Mouse (Mus musculus): ENCODE data around the gene Tmem183a.

Tmem183a gene

DNA sequence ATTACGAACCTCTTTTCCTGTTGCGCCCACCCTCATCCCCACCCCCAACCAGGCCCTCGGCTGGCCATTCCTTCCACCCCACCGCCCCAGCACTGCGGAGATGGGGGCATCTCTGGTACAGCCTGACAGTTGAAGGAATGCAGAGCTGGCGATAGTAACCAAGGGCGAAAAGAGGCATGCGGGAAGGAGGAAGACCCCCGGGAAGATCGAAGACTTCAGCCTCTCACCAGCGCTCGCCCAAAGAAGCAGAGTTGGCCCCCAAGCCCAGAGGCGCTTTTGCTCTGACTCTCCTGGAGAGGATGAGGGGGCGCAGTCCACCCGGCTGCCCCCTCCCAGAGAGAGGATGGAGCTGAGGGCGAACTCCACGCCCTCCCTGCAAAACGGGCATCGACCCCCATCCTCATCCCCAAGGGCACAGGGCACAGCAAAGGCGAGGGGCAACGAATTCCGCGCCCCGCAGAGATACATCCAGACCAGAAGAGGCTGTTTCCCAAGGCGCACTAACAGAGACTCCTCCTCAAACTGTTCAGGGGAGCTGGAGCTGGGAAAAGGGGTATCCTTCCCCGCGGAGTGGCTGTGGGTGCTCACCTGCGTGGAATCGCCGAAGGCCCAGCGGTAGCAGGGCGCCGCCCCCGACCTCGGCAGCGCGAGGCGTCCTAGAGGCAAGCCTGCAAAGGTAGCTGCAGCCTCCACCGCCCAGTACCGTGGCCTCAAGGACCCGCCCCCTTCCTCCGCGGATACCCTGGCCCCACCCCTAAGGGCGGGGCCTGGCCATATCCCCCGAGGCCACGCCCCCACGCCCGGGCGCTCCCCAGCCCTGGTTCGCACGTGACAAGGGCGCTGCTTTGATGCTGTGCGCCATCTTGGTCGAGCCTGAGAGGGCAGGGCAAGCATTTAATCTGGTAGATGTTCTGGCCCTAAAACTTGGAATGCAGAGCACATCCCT lies 17.5 kb downstream of the Tmem183a start:
- peak; percentile 90 for DNase-seq

DNA sequence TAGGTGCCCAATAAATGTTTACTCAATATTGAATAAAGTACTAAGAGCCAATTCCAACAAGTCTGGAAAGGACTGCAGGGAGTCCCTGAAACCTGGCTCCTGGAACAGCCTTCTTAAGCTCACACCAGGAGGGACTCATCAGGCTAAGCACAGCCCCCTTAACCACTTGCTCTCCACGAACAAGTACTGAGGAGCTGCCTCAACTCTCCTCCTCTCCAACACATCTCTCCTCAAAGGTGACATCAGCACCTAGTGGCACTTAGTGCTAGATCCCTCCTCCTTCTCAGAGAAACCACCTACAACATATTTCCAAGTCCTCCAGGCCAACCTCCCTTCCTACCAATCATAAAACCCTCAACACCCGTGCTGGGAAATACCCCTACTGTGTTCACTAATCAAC lies 18.2 kb downstream of the Tmem183a start:
- DNase-seq = no peak

DNA sequence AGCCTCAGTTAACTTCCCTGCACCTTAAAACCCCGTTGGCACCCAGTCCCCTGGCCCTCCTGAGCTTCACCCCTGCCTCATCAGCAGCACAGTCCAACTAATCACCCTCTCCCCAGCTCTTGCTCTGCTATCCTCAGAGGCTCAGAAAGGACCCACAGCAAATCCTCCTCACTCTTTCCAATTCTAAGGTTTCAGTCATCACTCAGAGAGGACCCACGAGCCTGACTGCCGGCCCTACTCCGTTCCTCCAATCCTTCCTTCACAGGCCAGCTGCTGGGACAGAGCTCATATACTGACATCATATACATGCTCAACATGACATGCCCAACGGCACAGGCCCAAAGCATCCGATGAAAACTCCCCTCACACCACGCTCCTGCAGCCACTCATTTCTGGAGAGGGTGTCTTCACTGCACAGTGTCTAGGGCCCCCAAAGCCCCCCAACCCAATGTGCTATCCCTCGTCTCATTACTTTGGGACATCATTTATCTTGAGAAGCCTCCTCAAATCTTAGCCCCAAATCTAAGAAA lies 18.9 kb downstream of the Tmem183a start:
- no peak for DNase-seq

DNA sequence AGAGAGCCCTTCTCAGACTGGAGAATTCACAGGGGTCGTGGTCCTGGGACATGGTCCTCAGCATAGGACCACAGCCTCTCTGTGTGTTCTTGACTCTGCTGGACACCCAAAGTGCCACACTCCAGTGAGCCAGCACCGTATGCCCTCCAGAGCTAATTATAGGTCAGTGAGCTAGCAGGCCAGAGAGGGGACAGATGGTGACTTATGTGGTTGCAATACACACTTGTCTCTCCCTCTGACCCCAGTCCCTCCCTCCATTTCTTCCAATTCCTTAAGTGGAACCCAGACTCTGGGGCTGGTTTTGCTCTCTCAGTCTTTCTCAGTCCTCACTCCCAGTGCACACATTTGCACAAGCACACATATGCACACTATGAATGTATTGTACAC lies 19.5 kb downstream of the Tmem183a start:
- DNase-seq = no peak

DNA sequence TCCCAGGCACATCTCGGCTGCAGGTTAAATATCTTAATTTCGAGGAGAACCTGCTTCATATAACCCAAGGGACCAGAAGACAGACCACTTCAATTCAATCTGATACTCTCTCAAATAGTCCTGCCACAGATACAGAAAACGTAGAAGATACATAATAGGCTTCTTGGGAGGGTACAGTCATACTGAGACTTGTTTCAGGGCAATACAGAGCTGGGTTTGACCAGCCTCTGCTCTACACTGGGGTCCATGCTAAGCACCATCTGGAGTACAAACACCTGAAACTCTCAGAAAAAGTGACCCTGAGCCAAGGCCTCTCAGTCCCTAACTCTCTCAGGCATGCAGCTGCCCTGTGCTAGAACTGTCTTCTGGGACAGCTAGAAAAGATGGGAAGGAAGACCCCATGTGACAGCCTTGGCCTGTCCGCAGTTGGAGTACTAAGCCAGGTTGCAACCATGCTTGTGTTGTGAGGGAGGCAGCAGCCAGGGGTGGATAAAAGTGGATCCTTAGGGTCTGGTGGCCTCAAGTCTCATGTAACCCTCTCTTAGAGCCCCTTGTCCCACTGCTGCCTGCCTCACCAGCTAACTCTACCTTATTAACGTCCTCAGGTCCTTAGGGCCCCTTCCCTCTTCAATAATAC lies 20.0 kb downstream of the Tmem183a start:
- DNase-seq = no peak

GRCm38 (mm10) chr1:134339757-134340619 lies 21.8 kb downstream of the Tmem183a start:
- no peak for DNase-seq

DNA sequence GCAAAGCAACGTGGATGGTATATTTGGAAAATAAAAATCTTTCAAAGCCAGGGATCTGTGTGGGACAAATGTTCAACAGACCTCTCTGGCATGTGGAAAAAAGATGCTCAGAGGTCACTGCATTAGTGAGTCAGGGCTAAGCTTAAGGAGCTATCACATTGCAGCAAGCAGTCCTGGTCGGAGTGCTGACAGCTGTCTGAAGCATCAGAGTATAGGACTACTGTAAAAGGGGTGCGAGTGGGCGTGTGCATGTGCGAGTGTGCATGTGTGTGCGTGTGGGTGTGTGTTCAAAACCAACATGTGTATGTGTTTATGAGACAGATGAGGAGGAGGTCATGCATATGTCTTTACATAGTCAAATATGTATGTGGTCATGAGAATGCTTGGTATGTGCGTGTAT lies 22.6 kb downstream of the Tmem183a start:
- DNase-seq = no peak

GRCm38 (mm10) chr1:134336958-134337710 lies 24.6 kb downstream of the Tmem183a start:
- no peak for DNase-seq

GRCm38 (mm10) chr1:134335924-134336810 lies 25.6 kb downstream of the Tmem183a start:
- DNase-seq = no peak

- peak; percentile 74 for DNase-seq
These were observed 26.4 kb downstream of the Tmem183a start for GRCm38 (mm10) chr1:134335211-134335923.

- no peak for DNase-seq
These were observed 27.5 kb downstream of the Tmem183a start for GRCm38 (mm10) chr1:134334111-134334827.

- DNase-seq = no peak
These were observed 28.2 kb downstream of the Tmem183a start for GRCm38 (mm10) chr1:134333371-134334110.

GRCm38 (mm10) chr1:134332770-134333271 lies 29.0 kb downstream of the Tmem183a start, which contains the start of gene Ppfia4:
Ppfia4 (minus strand) TSS chr1:134332928.
- peak; percentile 84 for DNase-seq

DNA sequence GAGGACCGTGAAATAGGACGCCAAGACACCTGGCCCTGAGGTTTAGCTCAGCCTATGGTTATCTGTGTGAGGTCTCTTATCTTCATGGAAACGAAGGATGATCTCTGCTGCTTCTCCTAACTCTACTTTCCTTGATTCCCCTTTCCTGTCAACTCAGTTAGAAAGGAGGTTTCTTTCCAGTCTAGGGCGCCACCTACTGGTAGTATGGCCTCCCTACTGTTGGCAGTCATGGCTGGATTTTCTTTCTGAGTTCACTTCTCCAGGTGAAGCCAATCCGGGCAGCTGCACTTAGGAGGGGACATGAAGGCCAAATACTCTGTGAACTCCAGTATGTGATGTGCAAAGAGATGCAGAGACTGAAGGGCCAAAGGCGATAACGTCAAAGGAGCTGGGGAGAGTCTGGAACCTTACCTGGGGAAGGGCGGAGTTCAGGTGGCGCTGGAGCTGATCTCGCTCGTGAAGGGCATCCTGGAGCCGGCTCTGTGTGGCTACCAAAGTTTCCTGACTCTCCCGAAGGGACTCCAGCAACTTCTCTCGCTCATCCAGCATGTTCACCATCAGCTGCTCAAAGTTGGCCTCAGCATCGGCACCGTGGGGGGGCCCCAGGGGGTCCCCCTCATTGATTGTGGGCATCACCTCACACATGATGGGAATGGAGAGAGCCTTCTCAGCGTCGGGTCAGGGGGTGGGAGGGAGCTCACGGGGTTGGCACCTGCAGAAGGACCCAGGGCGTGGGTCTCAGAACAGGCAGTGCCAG lies 29.7 kb downstream of the Tmem183a start:
- DNase-seq = peak; percentile 65

DNA sequence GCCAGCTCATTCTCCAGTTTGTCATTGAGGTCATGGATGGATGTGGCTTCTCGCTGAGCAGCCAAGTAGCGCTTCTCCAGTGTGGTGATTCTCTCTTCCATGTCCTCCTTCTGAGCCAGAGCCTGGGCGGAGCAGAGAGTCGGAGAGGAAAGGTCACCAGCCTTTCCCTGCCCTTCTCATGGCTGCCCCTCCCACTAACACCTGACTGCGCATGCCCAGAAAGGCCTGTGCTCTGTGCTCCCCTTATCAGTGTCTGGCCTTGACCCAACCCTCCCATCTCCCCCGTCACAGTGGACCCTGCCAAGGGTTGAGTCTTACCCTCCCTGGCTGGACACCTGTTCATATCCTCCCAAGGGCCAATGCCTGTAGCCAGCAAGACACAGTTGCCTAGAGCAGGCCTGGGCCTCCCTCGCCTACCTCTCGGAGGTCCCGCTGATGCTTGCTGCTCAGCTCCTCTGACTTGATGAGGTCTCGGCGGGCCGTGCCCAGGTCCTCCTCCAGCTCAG lies 34.9 kb downstream of the Tmem183a start:
- DNase-seq = no peak

DNA sequence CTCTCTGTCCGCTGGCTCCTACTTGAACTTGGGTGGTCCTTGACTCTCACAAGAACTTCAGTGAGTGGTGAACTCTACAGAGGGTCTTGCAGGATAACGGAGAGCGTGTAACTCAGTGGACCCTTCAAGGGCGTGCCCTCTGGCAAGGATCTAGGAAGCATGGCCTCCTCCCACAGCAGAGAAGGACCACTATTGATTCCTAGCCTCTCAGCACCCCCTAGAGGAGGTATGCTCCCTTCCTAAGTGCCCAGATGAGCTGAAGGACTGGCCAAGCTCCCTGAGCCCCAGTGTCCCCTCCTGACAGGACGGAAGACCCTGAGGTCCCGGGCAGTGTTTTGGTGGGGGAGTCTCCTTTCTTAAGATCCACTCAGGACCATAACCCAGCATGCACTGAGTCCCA lies 39.2 kb downstream of the Tmem183a start:
- peak; percentile 60 for DNase-seq

DNA sequence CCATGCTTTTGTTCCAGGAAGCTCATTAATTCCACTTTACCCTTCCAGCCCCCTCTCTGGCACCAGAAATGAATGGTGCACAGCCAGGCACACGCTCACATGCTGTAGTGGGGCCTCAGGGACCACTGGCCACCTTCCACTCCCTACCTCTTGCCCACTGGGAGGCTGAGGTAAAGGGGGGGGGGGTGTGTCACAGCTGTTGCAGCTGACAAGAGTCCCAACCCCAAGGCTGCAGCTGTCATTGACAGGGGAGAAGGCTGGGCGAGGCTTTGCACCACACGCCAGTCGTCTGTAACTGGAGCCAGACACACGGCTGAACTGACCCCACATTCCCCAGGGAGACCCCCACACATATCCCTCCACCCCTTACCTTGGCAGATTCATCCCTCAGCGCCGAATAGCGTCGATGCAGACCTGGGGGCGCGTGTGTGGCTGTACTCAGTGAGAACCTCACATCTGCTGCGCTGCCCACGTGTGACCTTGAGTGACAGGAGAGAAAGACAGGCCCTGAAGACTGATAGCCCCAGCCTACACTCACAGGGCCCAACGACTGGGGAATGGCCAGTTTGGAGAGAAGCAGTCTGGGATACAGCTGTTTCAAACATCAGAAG lies 41.0 kb downstream of the Tmem183a start:
- DNase-seq = no peak

Data from layer of hippocampus, adult 9-11 months (tissue).